Mouse (Mus musculus) brain, embryonic 14.5 days (tissue): Measurements from ENCODE around the gene Zfp462.

Experiments used
- CTCF ChIP-seq: fragments of 200-500 bp; IDR thresholded peaks from 2 replicates; pipeline ENCODE4 v1.5.1; 2012; ENCODE audit warnings: inconsistent platforms, mild to moderate bottlenecking, moderate library complexity, borderline replicate concordance; ENCODE audit not compliant: insufficient read depth, insufficient read length; ENCODE audit errors: extremely low read depth
- POLR2A ChIP-seq: fragments of 200-500 bp; IDR thresholded peaks from 2 replicates; pipeline ENCODE4 v1.6.1; 2012; ENCODE audit warnings: mild to moderate bottlenecking, inconsistent platforms, borderline replicate concordance; ENCODE audit not compliant: poor library complexity, insufficient read depth, insufficient read length, severe bottlenecking; ENCODE audit errors: extremely low read depth

- TF ChIP-seq CTCF (no peak), POLR2A (no peak)
Measured at GRCm38 (mm10) chr4:55014731-55015463, 70.0 kb downstream of the Zfp462 start.
